Mouse (Mus musculus): ENCODE data around the gene 2010003K11Rik.

Gene 2010003K11Rik

GRCm38 (mm10) chr19:4497263-4497973 lies 965 bp downstream of the 2010003K11Rik start:
- DNase-seq (ENCODE audit: low spot score), result peak; percentile 54

- no peak for DNase-seq (ENCODE audit: low spot score)
Observed at GRCm38 (mm10) chr19:4496535-4497262, 1.7 kb downstream of the 2010003K11Rik start.

DNA sequence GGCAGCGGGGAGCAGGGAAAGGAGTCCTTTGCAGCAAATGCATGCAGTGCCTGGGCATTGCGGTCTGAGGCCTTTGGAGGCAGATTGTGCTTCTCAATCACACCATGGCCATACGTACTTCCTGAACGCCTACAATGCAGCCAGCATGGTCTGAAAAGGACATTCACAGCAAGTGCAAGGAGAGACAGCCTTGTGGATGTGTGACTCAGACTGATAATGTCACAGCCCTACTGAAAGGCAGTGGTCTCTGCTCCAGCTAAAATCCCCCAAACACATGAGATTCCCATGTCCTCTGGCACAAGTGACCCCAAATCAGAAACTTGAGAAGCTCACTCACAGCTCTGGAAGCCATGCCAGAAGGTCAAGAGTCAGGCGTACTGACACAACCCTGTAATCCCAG lies 2.6 kb downstream of the 2010003K11Rik start:
- DNase-seq (ENCODE audit: low spot score), result no peak

DNA sequence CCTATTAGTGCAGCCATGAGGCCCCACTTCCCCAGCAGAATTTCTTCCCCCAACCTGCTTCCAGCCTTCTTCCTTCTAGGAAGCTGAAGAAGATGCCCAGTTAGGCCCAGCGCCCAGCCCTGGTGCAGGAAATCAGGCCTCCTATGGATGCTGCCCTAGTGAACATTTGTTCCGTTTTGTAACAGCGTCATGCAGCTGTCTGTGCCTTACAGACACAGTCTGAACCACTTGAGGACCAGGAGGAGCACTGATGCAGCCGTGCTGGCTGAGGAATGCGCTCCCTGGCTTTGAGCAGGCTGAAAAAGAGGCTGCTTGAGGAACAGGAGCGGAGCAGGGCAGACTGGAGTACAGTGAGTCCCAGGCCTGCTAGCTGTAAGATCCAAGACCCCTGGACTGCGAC lies 3.7 kb downstream of the 2010003K11Rik start:
- DNase-seq (ENCODE audit: low spot score), result no peak

DNA sequence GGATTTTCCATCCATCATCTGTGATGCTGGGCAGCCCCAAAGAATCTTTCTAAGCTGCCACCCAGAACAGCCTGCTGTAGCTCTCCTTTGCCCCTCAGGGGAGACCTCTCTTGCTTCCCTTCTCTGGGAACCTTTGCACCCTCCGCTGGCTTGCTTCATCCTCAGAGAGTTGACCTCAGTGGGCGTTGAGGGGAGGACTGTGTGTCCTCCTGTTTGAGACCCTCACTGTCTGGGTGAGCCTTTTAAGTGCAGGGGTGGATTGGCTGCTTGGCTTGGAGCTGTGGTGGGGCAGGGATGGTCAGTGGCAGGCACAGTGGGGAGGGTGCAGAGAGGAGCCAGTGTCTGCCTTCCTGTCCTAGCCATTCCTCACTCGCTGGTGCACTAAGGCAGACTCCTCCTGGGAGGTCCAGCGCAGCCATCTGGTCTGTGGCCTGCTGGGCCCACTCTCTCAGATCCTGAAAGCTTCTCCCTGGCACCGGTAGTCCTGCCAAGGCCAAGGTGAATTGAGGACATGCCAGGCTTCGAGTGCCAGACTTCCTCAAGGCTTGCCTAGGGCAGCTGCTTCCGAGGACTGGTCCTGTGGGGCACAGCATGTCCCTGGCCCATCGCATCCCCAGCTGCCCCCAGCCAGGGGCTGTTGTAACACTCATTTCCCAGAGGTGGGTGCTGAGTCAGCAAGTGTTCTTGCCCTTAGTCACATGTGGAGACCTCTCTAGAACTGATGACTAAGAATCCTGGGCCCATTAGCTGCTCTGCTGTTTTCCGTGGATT lies 5.7 kb downstream of the 2010003K11Rik start:
- no peak for DNase-seq (ENCODE audit: low spot score)

- DNase-seq (ENCODE audit: low spot score), result no peak
Observed at GRCm38 (mm10) chr19:4491080-4491695, 7.2 kb downstream of the 2010003K11Rik start.

- no peak for DNase-seq (ENCODE audit: low spot score)
Observed at GRCm38 (mm10) chr19:4487877-4488276, 10.5 kb downstream of the 2010003K11Rik start.

- DNase-seq (ENCODE audit: low spot score), result no peak
Observed at GRCm38 (mm10) chr19:4485006-4485405, 13.4 kb downstream of the 2010003K11Rik start.

DNA sequence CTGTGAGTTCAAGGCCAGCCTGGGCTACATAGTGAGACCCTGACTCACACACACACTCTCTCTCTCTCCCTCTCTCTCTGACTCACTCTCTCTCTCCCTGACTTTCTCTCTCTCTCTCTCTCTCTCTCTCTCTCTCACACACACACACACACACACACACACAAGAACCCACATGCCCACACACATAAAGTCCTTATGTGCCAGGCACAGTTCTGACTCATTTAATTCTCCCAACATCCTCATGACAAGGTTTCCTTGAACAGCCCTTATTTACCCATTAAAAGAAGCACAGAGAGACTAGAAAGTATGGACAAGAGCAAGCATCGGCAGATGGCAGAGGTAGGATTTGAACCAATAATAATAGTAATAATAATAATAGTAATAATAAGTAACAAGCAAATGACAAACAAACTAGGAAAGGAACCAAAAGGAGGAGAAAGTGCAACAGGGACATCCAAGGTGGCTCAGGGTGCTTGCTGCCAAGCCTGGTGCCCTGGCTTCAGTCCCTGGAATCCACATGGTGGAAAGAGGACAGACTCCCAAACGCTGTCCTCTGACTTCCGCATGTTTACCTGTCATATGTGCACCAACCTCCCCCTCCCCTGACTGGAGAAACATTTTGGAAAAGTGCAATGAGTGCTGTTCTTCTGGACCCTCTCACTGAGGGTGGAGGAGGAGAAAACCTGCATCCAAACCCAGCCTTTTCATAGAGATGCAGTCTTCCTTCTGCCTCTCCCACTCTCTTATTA lies 16.1 kb downstream of the 2010003K11Rik start:
- DNase-seq (ENCODE audit: low spot score), result no peak

DNA sequence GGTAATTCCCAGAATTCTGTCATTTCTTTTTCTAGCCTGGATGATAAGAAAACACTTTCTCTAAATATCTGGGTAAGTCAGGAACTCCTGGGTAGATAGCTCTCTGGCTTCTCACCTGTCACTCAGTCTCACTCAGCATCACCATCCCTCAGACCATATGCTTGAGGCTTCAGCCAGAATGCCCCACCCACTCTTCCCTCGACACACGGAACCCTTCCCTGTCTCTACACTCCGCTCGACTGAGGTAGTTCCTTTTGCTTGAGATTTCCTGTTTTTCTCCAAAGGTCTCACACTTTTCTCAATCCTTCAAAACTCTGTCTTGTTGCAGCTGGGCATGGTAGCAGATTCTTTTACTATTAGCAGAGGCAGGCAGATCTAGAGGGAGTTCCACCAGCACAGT lies 17.1 kb downstream of the 2010003K11Rik start:
- DNase-seq (ENCODE audit: low spot score), result no peak

GRCm38 (mm10) chr19:4480041-4480440 lies 18.3 kb downstream of the 2010003K11Rik start:
- DNase-seq (ENCODE audit: low spot score), result no peak

DNA sequence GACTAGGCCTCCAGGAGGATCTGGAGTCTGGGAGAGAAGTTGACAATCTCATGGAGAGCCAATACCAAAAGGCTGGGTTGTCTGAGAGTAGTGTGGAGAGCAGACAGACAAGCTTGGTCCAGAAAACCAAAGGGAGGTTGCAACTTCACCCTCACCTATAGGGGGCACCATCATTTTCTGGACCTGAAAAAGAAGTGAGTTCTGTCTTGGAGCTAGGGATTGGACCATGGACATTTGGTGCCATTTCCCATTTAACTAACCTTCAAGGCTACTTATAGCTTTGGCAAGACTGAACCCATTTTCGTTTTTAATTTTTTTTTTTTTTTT lies 20.2 kb downstream of the 2010003K11Rik start:
- no peak for DNase-seq (ENCODE audit: low spot score)

DNA sequence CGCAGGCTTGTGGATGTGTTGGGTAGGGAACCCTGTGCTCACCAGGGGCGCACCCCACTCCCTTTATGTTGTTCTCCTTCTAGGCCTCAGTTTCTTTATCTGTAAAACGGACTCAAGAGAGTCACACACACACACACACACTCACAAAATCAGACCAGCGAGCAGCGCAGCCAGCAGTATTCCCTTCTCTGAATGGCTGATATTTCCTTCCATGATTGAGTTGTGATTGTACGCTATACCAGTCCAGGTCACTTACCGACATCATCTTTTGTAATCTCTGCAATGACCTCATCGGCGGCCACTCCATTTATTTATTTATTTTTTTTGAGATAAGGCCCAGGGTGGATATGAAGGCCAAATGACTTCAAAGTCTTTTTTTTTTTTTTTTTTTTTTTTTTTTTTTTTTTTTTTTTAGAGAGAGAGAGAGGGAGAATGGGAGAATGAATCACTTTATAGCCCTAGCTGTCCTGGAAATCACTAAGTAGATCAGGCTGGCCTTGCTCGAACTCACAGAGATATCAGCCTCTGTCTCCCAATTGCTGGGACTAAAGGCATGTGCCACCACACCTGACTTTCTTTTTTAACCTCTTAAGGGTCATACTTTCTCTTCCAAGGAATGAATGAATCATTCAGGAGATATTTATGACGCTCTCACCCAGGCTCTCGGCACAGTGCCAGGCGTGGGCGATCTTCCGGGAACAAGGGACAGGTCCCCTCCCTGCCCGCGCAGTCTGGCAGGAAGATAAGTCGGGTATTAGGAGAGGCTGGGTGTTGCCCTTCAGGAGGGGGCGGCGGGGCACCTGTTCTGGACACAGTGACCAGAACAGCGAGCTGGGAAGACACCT lies 20.8 kb downstream of the 2010003K11Rik start, which contains the start of gene Syt12:
Gene Syt12, minus strand, starts transcription at position 103 of the 845 bp plus-strand sequence.
- DNase-seq (ENCODE audit: low spot score), result no peak

- DNase-seq (ENCODE audit: low spot score), result peak; percentile 9
Observed at GRCm38 (mm10) chr19:4476601-4477257, 21.7 kb downstream of the 2010003K11Rik start.

DNA sequence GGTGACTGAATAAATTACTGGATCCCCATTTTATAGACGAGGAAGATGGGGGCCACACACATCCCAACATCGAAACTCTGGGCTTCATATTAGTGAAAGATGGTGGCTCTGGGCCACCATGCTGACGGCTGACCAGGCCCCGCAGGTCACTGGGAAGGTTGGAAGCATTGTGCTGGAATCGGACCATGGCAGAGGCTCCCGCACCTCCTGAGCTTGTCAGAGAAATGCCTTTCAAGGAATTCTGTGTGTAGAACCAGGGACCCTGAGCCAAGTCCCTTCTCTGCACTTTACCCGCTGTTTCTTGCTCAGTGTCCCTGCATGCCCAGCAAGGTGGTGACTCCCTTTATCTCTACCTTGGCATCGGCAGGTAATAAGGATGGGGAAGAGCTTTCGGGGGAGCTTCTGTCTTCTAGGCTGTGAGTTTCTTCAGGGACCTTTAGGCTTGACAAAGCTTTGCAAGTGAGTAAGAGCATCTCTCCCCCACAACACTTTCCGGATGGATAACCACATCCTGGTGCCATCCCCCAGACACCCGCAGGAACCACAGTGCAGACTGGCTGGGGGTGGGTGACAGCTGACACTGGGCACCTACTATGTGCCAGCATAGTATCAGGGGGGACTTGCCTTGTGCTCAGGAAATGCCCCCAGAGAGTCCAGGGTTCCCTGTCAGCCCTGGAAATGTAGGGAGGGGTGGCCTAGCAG lies 23.0 kb downstream of the 2010003K11Rik start:
- peak; percentile 71 for DNase-seq (ENCODE audit: low spot score)

DNA sequence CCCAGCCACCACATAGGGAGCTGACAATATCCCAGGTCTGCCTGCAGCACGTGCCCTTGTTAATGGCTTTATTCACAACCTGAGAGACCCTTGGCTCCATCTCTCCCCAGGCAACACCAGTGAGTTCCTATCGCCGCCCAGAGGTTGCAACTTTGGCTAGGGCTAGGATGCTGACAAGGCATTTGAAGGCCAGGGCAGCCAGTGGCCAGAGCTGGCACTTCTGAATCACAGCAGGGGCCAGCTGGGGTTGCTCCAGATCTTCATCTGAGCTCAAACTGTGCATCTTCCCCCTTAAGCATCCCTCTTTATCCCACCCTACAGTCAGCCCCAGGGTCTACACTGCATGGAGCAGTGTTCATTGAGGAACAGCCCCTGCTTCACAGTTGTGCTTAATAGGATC lies 23.6 kb downstream of the 2010003K11Rik start:
- no peak for DNase-seq (ENCODE audit: low spot score)

DNA sequence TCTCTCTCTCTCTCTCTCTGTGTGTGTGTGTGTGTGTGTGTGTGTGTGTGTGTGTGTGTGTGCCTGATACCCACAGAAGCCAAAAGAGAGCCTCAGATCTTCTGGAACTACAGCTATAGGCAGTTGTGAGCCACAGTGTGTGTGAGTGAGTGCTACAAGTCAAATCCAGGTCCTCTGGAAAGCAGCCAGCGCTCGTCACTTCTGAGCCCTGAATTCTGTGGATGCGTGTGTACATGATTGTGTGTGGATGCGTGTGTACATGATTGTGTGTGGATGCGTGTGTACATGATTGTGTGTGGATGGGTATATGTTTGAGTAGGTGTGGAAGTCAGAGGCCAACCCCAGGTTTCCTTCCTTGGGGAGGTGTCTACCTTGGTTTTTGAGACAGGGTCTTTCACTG lies 24.8 kb downstream of the 2010003K11Rik start:
- no peak for DNase-seq (ENCODE audit: low spot score)

- no peak for DNase-seq (ENCODE audit: low spot score)
Observed at GRCm38 (mm10) chr19:4468363-4468762, 30.0 kb downstream of the 2010003K11Rik start.

DNA sequence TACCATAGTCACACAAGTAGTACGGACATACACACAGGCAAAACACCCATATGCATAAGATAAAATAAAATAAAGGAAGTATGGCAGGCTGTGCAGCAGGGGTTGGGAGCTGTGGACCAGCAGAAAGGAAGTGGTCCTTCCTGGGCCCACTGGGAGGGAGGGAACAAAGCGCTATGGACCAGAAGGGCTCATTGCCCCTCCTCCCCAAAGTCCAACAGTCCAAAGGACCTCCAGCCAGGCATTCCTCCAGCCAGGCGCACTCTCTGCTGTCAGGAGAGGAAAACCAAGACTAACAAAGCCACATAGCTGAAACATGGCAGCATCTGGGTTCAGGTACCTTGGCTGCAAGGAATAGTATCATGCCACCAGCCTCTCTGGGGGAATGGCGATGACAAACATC lies 33.7 kb downstream of the 2010003K11Rik start:
- DNase-seq (ENCODE audit: low spot score), result no peak

- no peak for DNase-seq (ENCODE audit: low spot score)
Observed at GRCm38 (mm10) chr19:4461981-4462380, 36.4 kb downstream of the 2010003K11Rik start.
